Mouse (Mus musculus): Measurements from ENCODE around the gene Reg4.

DNA sequence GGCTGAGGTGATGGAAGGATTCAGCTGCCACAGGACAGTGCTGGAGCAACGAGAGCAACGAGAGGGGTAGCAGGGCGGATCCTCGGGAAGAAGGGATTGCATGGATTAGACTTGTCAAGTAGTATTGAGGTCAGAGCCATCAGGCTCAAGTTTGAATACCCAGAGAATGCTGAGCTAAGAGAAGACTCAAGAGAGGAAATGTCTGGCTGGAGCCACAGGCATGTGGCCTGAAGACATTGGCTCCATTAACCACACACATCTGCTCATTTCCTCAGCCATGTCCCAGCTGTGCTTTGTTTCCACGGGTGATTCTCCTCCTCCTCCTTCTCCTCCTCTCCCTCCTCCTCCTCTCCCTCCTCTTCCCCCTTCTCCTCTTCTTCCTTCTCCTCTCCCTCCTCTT lies 22.2 kb upstream of the Reg4 start:
- TF ChIP-seq CTCF (IDR thresholded peaks at IDR 0.05; ENCODE audit: borderline replicate concordance, insufficient read depth, low read length) (no peak), POLR2A (IDR thresholded peaks at IDR 0.05; ENCODE audit: low read depth, low read length) (no peak)

All from embryonic fibroblast, embryonic 13.5 days (primary cell).